Mouse (Mus musculus): ENCODE data around the gene Fxyd5. TPM values are rescaled to one million over a fixed set of nuclear protein-coding genes. Genes with fewer than 3 reads are reported as not detected.
A peak's percentile ranks its signal among the peaks of the same experiment; 100 is the strongest.

Fxyd5 gene
- total and polyA plus RNA-seq, 3 experiments: 51.0 to 112 (median 61.4) TPM

DNA sequence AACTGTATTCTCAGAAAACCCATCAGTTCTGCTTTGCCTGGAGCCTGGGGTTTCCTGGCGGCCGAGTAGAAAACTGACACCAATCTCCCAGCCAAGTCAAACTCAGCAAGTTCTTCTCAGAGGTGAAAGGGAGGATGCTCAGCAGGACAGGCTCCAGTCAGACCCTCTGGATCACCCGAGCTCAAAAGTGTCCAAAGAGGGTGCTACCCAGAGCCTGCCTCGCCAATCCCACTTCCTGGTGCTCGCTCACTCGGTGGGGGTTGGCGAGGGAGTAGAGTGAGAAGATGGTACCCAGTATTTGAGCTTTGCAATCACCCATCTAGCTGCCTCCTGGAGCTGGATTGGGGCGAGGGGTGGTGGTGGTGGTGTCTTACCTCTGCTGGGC lies 1.3 kb downstream of the Fxyd5 start:
- DNase-seq: no peak

DNA sequence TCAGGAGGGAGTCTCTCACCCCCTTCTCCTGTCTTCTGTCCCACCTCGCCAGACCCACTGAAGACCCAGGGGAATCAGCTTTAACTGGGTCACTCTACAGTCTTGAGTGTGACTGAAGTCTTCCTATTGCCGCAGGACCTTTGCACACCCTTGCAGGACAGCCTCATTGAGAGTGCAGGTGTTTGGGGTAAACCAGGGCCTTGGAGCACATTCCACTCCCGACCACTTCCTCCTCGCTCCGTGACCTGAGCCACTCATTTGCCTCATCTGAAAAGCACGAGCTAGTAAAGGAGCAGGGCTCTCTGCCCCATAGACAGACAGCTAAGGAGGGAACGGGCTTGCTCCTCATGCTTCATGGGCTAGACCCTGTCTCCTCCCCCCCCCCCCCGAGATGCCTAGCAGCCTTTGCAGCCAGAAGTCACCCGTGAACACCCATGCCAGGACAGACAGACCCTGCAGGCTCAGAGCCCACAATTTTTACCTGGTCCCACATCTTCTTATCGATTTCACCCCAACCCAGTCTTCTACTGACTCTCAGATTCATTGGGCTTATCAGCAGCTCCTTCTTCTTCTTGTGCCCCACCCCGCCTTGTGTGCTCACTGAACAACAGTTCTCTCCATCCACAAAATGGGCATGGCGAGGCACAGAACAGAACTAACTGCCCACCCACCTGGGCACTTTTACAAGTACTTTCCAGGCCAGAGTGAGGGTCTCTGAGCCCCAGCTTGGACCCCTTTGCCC lies 1.8 kb downstream of the Fxyd5 start:
- DNase-seq: no peak

DNA sequence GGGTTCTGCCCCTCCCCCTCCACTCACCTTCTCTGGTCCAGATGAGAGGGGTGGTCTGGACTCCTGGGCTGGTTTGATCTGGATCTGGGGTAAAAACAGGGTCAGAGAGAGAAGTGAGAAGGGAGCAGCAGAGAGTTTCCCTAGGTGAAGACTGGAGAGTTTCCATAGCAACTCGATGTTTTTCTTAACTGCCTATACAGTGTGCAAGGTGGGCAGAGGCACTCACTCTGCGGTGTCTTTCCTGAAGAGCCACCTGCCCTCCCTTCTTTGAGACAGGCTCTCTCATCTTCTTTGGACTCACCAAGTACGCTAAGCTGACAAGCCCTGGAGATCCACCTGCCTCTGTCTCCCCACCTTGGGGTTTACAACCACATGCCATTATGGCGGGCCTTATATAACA lies 3.3 kb downstream of the Fxyd5 start:
- no peak for DNase-seq

DNA sequence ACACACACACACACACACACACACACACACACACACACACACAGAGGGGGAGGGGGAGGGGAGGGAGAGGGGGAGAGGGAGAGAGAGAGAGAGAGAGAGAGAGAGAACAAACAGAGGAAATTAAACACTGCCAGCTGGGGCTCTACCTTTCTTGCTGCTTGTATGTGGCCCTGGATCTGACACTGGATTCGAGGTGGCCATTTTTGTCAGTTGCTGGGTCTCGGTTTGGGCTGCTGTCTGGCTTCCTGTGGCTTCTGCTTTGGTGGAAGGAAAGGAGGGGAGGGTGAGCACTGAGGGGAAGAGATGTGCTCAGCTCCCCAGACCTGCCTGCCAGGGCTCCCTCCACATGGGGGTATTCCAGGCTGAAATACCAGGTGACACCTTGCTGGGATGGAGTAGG lies 4.6 kb downstream of the Fxyd5 start:
- DNase-seq: no peak

DNA sequence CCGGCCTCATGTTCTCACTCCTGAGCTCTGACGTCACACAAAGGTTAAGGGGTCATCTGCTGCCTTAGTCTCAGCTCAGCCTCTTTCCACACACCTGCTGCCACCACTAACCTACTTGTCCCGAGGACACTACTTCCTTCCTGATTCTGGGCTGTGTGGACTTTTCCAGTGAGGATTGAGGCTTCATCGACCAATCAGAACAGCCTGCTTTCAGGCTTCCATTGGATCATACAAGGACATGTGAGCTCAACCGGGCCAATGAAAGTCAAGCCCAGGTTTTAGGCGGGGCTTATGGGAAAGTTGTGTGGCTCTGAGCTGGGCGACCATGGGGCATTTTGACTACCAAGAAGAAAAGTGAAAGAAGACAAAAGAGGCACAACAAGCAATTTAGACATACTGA lies 5.4 kb downstream of the Fxyd5 start:
- DNase-seq: no peak

DNA sequence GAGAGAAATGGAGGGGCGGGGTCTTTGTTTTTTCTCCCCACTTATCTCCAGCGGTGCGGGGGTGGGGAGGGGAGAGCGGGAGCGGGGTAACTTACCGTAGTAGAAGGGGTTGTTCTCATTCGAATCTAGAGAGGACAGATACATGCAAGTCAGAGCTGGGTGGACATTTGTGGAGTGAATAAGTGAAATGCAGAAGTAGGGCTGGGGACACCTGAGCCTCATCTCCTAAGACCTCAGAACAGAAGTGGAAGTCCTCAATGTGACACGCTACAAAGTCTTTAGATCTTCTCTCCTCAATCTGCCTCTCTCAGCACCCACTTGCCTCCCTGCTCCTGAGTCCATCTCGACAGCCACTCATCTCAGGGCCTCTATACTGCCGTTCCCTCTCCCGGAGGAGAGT lies 7.0 kb downstream of the Fxyd5 start:
- no peak for DNase-seq

DNA sequence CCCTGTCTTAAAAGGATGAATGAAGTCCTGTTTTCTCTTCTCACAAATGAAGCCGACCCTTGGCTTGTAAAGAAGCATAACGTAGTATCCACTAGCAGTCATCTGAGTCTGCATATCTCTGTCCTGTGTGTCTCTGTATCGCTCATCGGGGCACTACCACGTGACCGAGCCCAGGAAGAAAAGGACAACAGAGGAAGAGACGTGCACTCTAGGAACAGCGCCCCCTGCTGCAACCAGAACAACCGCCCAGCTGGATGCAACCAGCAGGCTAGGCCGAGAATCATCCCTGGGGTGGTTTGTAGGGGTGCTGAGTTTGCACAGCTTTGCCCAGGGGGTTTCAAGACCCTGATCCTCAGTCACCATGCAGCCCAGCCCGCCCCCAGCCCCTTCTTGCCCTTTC lies 7.5 kb downstream of the Fxyd5 start:
- DNase-seq: no peak

DNA sequence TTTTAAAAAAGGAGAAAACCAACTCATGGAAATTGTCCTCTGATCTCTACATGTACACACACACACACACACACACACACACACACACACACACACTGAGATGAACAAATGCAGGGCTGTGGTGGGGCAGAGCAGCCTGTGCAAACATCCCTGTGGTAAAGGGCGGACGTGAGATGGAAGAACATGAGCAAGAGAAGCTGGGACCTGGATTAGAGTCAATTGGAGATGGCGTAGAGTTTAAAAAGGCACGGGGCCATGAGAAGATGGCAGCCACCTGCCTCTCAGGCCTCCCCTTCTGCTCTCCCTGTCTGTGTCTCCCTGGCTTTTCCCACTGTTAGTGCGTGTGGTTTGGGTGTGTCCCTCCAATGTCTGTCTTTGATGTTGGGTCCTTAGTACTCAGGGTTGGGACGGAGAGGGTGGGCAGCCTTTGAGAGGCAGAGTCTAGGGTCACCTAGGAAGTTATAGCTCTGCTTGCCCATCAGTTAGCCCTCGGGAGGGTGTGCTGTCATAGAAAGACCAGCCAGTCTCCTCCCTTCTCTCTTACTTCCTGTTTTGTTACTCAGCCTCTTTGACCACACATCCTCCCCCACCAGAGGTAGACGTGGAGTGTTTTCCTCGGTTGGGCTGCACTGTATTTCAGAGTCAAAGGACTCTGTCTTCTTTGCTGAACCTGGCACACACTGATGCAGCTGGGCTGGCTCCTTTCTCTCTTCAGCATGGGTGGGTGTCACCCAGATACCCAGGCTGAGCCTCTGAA lies 8.7 kb downstream of the Fxyd5 start:
- DNase-seq: no peak

DNA sequence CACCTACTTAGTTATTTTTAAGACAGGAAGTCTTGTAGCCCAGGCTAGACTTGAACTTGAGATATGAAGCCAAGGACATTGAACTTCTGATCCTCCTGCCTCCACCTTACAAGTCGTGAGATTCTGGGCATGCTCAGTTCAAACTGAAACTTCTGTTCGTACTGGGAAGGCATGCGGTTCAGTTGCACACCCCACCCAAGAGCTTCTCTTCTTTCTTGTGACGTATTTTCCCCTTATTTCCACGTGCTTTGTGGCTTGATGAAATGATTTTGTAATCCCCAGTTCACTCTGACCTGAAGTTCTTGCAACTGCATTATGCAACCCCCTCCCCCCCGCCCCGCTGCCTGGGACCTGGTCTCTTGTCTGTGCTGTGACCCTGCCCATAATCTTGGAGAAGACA lies 10.6 kb downstream of the Fxyd5 start:
- DNase-seq: no peak

DNA sequence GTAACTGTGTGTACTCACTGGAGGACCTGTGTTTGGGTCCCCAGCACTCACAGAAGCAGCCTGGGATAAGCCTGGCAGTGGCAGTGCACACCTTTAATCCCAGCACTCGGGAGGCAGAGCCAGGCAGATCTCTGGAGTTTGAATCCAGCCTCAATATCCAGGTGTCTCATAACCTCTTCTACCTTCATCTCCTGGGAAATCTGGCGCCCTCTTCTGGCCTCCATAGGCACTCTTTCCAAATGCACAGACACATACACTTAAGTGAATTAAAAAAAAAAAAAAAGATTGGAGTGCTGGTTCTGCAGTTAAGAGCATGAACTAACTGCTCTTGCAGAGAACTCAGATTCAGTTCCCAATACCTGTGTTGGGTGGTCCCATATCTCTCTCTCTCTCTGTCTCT lies 11.6 kb downstream of the Fxyd5 start:
- no peak for DNase-seq

DNA sequence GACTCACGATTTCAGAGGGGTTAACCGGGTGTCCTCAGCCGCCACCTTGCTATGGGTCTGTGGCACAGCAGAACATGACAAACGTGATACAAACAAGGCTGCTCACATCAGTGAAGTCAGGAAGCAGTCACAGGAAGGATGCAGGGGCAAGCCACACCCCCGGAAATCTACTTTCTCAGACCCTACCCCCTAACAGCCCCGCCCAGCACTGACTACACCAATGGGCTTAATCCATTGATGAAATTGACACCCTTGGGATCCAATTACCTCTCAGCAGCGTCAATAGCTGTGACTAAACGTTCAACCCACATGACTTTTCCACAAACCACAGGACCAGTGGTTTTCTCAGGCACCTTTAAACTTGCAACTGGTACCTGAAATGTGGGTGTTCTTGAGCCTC lies 13.7 kb downstream of the Fxyd5 start:
- no peak for DNase-seq

DNA sequence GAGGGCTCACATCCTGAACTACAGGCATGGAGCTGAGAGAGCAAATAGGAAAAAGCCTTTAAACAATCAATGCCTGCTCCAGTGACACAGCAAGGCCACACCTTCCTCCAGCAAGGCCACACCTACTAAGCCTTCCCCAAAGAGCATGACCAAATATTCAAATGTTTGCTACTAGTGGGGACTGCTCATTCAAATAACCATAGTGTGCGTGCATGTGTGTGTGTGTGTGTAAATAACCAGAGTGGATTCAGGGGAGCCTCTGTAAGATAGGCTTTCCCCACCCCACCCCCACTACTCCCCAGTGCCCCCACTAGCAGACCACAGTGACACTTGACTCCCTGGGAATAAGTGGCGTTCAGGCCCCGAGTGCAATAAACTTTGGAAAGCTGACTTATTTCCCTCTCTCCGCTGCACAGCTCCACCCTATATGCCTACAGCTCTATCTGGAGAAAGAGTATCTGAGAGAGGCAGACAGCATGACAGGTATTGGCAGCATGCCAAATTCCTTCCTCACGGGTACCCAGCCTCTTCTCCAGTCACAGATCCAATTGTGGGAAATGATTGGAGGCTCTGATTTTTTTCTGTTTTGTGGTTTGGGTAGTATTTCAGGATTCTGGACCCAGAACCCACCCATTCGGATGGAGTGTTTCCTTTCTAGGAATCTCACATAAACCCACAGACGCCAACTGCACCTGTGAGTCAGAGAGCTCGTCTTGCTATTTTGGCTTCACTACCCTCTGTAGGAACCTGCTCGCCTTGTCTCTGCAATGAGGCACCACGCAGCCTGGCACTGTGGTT lies 25.0 kb downstream of the Fxyd5 start:
- peak; percentile 34 for DNase-seq

DNA sequence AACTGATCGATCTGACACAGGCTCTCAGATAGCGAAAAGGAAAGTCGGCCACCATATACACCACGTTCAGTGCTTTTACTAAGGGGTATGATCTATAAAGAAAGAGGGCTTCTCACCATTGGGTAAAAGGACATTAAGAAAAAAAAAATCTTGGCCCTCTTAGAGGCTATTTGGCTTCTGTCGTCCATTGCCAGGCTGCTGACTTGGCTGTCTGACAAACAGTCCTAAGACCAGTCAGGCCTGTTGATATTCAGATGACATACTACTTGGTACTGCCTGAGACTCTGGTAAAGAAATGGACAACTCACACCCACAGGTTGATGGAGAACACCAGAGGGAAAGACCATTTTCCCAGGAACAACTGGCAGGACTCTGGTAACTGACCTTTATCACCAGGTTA lies 29.3 kb downstream of the Fxyd5 start:
- no peak for DNase-seq

DNA sequence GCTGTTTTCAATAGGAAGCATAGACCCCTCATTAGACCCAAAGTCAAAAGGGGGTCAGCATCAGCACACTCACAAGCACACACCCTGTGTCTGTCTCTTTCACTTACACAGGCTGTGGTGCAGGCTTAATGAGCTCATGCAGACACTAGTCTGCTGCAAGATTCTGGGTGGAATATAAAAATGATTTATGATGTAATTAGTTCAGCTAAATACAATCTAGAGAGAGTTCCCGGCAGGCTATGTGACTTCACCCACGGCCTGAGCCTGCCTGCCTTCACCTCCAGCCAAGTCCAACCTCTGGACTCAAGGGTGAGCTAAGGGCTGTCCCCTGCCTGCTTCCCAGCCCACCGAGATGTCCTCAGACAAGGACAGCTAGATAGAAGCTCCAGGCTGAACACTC lies 33.4 kb downstream of the Fxyd5 start:
- DNase-seq: peak; percentile 15

DNA sequence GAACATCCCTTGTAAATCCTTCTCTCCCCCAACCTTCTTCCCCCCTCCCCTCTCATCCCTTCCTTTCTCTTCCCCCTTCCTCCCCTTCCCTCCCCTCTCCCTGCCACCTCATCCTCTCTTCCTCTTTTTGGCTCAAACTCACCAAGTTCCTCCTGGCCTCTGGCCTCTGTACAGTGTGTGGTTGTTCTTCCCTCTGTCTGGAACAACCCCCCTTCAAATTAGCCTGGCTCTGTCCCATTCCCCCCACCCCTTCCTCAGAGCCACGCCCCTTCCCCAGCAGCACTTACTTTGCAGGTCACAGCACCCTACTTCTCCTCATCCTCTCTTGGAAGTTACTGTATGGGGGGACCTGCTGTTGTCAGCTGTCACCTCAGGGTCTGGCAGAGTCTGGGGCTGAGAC lies 34.1 kb downstream of the Fxyd5 start:
- peak; percentile 21 for DNase-seq

DNA sequence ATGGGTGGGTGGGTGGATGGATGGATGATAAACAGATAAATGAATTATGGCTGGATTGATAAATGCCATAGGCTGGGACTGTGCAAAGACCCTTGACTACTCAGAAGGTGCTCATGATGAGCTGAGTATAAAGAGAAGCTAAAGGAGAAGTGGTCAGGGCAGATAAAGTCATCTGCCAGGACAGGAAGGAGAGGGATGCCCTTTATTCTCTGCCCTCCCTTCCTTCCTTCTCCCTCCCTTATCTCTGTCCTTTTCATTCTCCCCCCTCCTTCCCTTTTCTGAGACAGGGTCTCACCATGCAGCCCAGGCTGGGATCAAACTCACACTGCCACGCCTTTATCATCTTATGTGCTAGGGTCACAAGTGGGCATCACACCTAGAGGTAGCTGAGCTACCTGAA lies 34.5 kb downstream of the Fxyd5 start:
- no peak for DNase-seq

DNA sequence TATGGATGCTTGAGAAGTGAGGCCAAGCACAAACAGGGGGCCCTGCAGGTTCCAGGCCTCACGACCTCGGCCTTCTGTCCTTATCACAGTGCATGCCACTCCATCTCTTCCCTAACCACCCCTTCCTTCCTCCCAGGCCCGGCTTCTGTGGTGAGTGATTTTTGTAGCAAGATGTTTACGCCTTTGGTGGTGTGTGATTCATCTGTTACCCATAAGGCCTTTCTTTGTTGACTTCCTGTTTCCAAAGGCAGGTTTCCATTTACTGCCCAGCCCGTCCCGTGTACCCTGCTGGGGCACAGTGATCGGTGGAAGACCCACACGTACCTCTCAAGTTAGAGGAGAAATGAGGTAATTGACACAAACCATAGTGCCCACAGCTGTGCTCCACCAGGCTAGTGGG lies 39.6 kb downstream of the Fxyd5 start:
- peak; percentile 58 for DNase-seq

DNA sequence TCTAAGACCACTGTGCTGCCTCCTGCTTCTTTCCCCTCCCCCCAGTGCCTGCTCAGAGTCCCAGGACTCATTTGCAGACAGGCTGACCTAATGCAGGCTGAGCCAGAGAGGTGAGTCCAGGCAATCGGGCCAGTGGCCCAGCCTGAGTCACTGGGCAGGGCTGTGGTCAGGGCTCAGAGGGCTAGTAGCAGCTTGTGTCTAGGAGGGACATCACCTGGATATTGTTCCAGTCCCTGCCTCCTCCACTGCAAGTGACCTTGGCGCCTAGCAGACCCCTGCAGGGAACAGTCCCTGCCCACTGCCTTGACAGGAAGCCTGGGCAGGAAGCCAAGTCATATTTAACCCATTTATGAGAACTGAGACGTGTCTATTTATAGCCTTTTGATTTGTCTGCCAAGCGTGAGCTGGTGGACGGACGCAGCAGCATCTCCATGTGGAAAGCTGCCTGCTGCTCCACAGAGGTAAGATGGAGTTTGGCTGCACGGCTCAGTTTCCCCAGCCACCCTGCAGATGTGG lies 41.7 kb downstream of the Fxyd5 start:
- DNase-seq: peak; percentile 85

DNA sequence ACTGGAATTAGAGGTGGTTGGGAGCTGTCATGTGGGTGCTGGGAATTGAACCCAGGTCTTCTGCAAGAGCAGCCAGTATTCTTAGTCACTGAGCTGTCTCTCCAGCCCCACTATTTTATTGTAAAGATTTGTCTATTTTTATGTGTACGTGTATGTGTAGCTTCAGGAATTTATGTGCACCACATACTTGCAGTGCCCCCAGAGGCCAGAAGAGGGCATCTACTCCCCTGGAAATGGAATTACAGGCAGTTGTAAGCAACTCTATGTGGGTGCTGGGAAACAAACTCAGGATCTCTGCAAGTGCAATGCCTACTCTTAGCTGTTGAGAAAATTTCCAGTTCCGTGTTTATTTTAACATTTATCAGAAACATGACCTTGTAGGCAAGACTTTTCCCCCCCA lies 45.8 kb downstream of the Fxyd5 start:
- DNase-seq: no peak

DNA sequence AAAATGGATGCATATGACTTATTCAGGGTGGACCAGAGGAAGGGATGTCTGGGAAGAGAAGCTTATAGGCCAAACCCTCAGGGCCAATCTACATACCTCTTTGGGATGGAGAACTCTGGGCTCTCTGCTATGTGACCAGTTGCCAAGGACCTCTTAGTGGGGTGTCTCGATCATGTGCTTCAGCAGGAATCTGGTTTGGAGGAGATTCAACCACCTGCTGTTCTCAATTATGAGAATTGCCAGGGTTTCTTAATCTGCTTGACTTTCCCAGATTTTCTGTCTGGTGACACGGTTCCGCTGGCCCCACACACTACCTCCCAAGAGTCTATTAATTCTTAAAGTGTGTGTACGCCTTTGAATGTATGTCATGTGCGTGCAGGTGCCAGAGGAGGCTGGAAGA lies 48.3 kb downstream of the Fxyd5 start:
- no peak for DNase-seq

DNA sequence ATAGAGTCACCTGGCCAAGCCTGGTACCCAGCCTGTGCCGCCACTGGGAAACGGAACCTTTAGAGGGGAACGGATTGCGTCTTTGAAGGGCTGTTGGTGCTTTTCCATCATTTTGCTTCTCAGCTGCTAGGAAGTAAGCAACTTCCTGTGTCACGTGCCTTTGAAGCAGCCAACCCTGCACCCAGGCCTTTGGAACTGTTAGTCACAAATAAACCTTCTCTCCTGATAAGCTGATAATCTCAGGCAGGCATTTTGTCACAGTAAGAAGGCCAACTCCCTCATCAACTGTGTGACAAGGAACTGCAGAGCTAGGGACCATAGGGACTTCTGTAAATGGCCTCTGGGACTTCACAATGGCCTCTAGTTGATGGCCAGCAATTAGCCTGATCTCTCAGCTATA lies 50.1 kb downstream of the Fxyd5 start:
- no peak for DNase-seq

DNA sequence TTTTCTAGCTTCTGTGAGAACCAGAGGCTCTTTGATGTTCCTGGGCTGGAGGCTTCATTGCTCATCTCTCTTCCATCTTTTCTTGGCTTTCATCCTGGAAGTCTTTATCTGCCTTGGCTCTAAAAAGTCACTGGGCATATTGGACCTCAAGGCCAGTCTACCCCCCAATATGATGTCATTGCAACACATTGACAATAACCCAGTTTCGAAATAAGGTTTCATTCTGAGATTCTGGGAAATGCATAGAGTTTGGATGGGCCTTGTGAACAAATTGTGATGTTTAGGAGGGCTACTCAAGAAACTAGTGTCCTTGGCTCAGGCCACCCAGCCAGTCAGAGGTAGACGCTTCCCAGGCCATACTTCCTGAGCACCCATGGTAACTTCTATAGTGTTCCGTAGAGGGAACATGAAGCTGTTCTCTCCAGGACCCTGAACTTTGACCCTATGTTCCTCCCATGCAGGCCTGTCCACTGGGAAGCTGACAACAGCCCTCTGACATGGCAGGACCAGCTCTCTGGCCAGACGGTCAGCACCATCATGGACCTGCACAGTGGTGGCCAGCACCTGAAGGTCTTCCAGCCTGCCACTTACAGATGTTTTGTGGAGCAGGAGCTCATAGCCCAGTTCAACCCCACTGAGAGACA lies 53.6 kb downstream of the Fxyd5 start:
- DNase-seq: peak; percentile 73

Measured in adrenal gland, adult 2 months (tissue).